In genomic region chr12:58981178-58981661, GRCm38 (mm10) we compare ENCODE assay signal across 8 mouse cellular contexts. TPM values are rescaled to one million over a fixed set of nuclear protein-coding genes. Genes with fewer than 3 reads are reported as not detected.
DNase-seq lines count a peak whose midpoint lies in the region; ATAC-seq and TF ChIP-seq lines count a peak whose summit lies in the region.
"Not testable (repeated sequence)": the region's sequence is repeated elsewhere in the genome, so short reads cannot be mapped to it uniquely, and the experiment has no call there.

No protein-coding gene starts in this region.

- H3K27ac ChIP-seq in ES-E14 (ENCODE audit: insufficient read depth, low read depth, low read length, poor library complexity, severe bottlenecking) = peak overlapping the region; percentile 10; the same call in 1 of the 2 replicates
- H3K27ac ChIP-seq in liver, embryonic 14.5 days = peak overlapping the region; percentile 57

- H3K4me1 ChIP-seq in ES-E14 (ENCODE audit: control insufficient read depth in 2 of 2, insufficient read depth in 2 of 2, low read length in 2 of 2, poor library complexity in 1 of 2) = not testable (repeated sequence)
- peaks cover 0 to 15% of the 10 kb centered on the region in 2 experiments; a peak in 3 of 4 replicates for H3K4me1 ChIP-seq in liver, embryonic 14.5 days (replicated peaks; ENCODE audit: control insufficient read depth in 2 of 2, insufficient read depth in 2 of 2, low read length in 1 of 2)

- H3K4me3 ChIP-seq in ES-E14 (ENCODE audit: insufficient read depth in 1 of 2, low read depth in 1 of 2, low read length in 2 of 2, poor library complexity in 1 of 2, severe bottlenecking in 1 of 2); liver, embryonic 14.5 days (ENCODE audit: insufficient read depth in 1 of 2, low read depth in 2 of 2, low read length in 2 of 2): not testable (repeated sequence)

- H3K27me3 ChIP-seq in liver, embryonic 14.5 days (ENCODE audit: control insufficient read depth, insufficient read depth, low read length) = not testable (repeated sequence)

- peak; percentile 30 for ATAC-seq in granulocyte monocyte progenitor cell, adult 5-6 weeks (replicated peaks; ENCODE audit: poor library complexity, severe bottlenecking)
- ATAC-seq in liver, embryonic 14.5 days (ENCODE audit: insufficient read depth) = peak; percentile 74
- peak; percentile 64 for ATAC-seq in megakaryocyte progenitor cell, adult 5-6 weeks (replicated peaks; ENCODE audit: poor library complexity)

- TF ChIP-seq EP300 in liver, embryonic 14.5 days (IDR thresholded peaks at IDR 0.05; ENCODE audit: low read depth) = peak; percentile 3; the same call in 1 of the 2 replicates

- H3K9ac ChIP-seq in ES-E14 (ENCODE audit: insufficient read depth, low read depth, low read length, poor library complexity, severe bottlenecking); liver, embryonic 14.5 days (replicated peaks): not testable (repeated sequence)

- in situ Hi-C loops in ES-E14 (cut with MboI; ENCODE audit: low sequenced_read_pairs in 2 of 2, unreplicated experiment in 2 of 2) = not testable (repeated sequence)

- H3K36me3 ChIP-seq in ES-E14 (ENCODE audit: control insufficient read depth, insufficient read depth, low read length, poor library complexity, severe bottlenecking); liver, embryonic 14.5 days (replicated peaks; ENCODE audit: control insufficient read depth, insufficient read depth, low read depth): not testable (repeated sequence)

- not testable (repeated sequence) for H3K4me2 ChIP-seq in liver, embryonic 14.5 days (ENCODE audit: low read depth)

- DNase-seq in 416B (ENCODE audit: low read depth) = peak; percentile 43
- peak; percentile 52 for DNase-seq in ES-E14 (ENCODE audit: low read depth, low spot score)
- peak; percentile 57 for DNase-seq in WW6 (ENCODE audit: low read depth, low spot score)
- DNase-seq in c-Kit-positive CD71-positive TER-119-positive erythroid progenitor cells, embryonic 14.5 days (ENCODE audit: low spot score) = peak; percentile 34
- DNase-seq in liver = peak; percentile 42
- DNase-seq in liver, embryonic 14.5 days (ENCODE audit: low read depth in 3 of 3, low spot score in 3 of 3) = peak; percentile 34 to 54 (median 45)

- not testable (repeated sequence) for TF ChIP-seq CTCF in liver, embryonic 14.5 days (IDR thresholded peaks at IDR 0.05; ENCODE audit: low read depth)

- not testable (repeated sequence) for H3K9me3 ChIP-seq in ES-E14 (ENCODE audit: control insufficient read depth, insufficient read depth, low read depth, low read length); liver, embryonic 14.5 days (ENCODE audit: control insufficient read depth, low read length)

- 45% methylated on average over 6 of the region's 6 CpGs for WGBS in liver, embryonic 14.5 days (ENCODE audit: insufficient replicate concordance)

TF ChIP-seq in ES-E14, 5 proteins besides CTCF, POLR2A, EP300 and RAD21:
- peak; percentile 99 for TF ChIP-seq MAFK (IDR thresholded peaks at IDR 0.05; ENCODE audit: insufficient read depth, low read depth, low read length)

RNA-seq across cellular contexts. Expression of gene Sec23a, which starts 30.6 kb away (rescaled TPM):
- 30.5 and 37.7 TPM in 2 replicates for total RNA-seq in ES-E14 (2012; rRNA removed)
- 12.5 and 14.4 TPM in 2 replicates for total RNA-seq in granulocyte monocyte progenitor cell, adult 5-6 weeks (2014; fragmentation: Nextera tagmentation)
- total RNA-seq in granulocyte monocyte progenitor cell, adult 5-6 weeks (2017) = 20.9 and 23.7 TPM in 2 replicates
- 8.0 and 10.6 TPM in 2 replicates for polyA plus RNA-seq in liver, embryonic 14.5 days (2012; rRNA removed)
- polyA plus RNA-seq in liver, embryonic 14.5 days (2014; fragmentation: Nextera tagmentation; extraction: Ambion mirVana) = 23.7 and 25.1 TPM in 2 replicates
- total RNA-seq in megakaryocyte progenitor cell, adult 5-6 weeks (2015) = 19.6 and 24.0 TPM in 2 replicates
- total RNA-seq in megakaryocyte progenitor cell, adult 5-6 weeks (2017) = 19.7 and 23.0 TPM in 2 replicates

RNA-seq across cellular contexts. Expression of gene Gemin2, which starts 32.0 kb away (rescaled TPM):
- total RNA-seq in ES-E14 (2012; rRNA removed) = 21.7 and 24.5 TPM in 2 replicates
- total RNA-seq in granulocyte monocyte progenitor cell, adult 5-6 weeks (2014; fragmentation: Nextera tagmentation) = 23.0 and 23.4 TPM in 2 replicates
- total RNA-seq in granulocyte monocyte progenitor cell, adult 5-6 weeks (2017) = 14.0 and 22.3 TPM in 2 replicates
- polyA plus RNA-seq in liver, embryonic 14.5 days (2012; rRNA removed) = 7.6 and 10.2 TPM in 2 replicates
- 14.3 and 14.5 TPM in 2 replicates for polyA plus RNA-seq in liver, embryonic 14.5 days (2014; fragmentation: Nextera tagmentation; extraction: Ambion mirVana)
- 23.4 and 29.8 TPM in 2 replicates for total RNA-seq in megakaryocyte progenitor cell, adult 5-6 weeks (2015)
- total RNA-seq in megakaryocyte progenitor cell, adult 5-6 weeks (2017) = 16.4 and 20.9 TPM in 2 replicates
